Mouse (Mus musculus) liver, embryonic 15.5 days (tissue): ENCODE results near the gene Uvrag. TPM values are rescaled to one million over a fixed set of nuclear protein-coding genes. Genes with fewer than 3 reads are reported as not detected.

Source experiments
- ATAC-seq: fragments of 200-750 bp; cut with Nextera tagmentation; 2 replicates; pipeline ENCODE4 v1.8.0; 2017; ENCODE audit warnings: moderate number of reproducible peaks, mild to moderate bottlenecking, moderate library complexity; ENCODE audit not compliant: insufficient read depth
- H3K27ac ChIP-seq: fragments of 300-500 bp; sonication (generic); replicated peaks from 2 replicates; pipeline ENCODE4 v1.5.1; 2015; ENCODE audit warnings: mild to moderate bottlenecking, inconsistent platforms
- H3K27me3 ChIP-seq: fragments of 300-500 bp; sonication (generic); 2 replicates; pipeline ENCODE4 v1.6.1; 2015; ENCODE audit warnings: mild to moderate bottlenecking, inconsistent platforms
- H3K36me3 ChIP-seq: fragments of 300-500 bp; sonication (generic); replicated peaks from 2 replicates; pipeline ENCODE4 v1.6.1; 2015; ENCODE audit warnings: moderate library complexity, mild to moderate bottlenecking, inconsistent platforms
- H3K4me1 ChIP-seq: fragments of 300-500 bp; sonication (generic); replicated peaks from 2 replicates; pipeline ENCODE4 v1.6.1; 2015; ENCODE audit warnings: inconsistent platforms
- H3K4me2 ChIP-seq: fragments of 300-500 bp; sonication (generic); 2 replicates; pipeline ENCODE4 v1.6.1; 2015; ENCODE audit warnings: moderate library complexity, mild to moderate bottlenecking, inconsistent platforms
- H3K4me3 ChIP-seq: fragments of 300-500 bp; sonication (generic); replicated peaks from 2 replicates; pipeline ENCODE4 v1.5.1; 2015; ENCODE audit warnings: mild to moderate bottlenecking, inconsistent platforms
- H3K9ac ChIP-seq: fragments of 300-500 bp; sonication (generic); 2 replicates; pipeline ENCODE4 v1.6.1; 2015; ENCODE audit warnings: moderate library complexity, mild to moderate bottlenecking, inconsistent platforms
- H3K9me3 ChIP-seq: fragments of 300-500 bp; sonication (generic); replicated peaks from 2 replicates; pipeline ENCODE4 v1.6.1; 2016; ENCODE audit warnings: inconsistent platforms
- WGBS: fragments of 180-500 bp; shearing (Covaris S2); methylation state at CpG from one replicate; pipeline ENCODE4 v1.1.7; 2015; ENCODE audit warnings: mixed read lengths; ENCODE audit not compliant: insufficient replicate concordance; 5-methylcytosine and 5-hydroxymethylcytosine counted together
- polyA plus RNA-seq: library from polyadenylated mRNA; unstranded; fragments of >200 nt; fragmentation: Nextera tagmentation; extraction: Ambion mirVana; gene quantifications from 2 replicates; pipeline ENCODE4 v1.2.1, GENCODE M21; 2015

Uvrag gene
- polyA plus RNA-seq, 1 experiment from 2014 or later = 8.3 TPM

GRCm38 (mm10) chr7:99039912-99040311 is 101.0 kb downstream of the Uvrag start:
- Histone ChIP-seq H3K4me2 (no peak overlapping the region), H3K27ac (no peak overlapping the region), H3K9me3 (no peaks in the 10 kb centered on the region), H3K36me3 (no peaks in the 10 kb centered on the region), H3K9ac (no peak overlapping the region), H3K4me3 (no peak overlapping the region), H3K4me1 (no peaks in the 10 kb centered on the region; the same call in 1 of the 2 replicates), H3K27me3 (no peaks in the 10 kb centered on the region)
- ATAC-seq = no peak
- WGBS = 75% methylated on average over 8 of the region's 8 CpGs

GRCm38 (mm10) chr7:99036284-99036683 is 104.7 kb downstream of the Uvrag start:
- Histone ChIP-seq H3K9me3 (no peaks in the 10 kb centered on the region), H3K27ac (no peak overlapping the region), H3K4me3 (no peak overlapping the region), H3K9ac (no peak overlapping the region), H3K36me3 (no peaks in the 10 kb centered on the region), H3K27me3 (no peaks in the 10 kb centered on the region), H3K4me2 (no peak overlapping the region), H3K4me1 (no peaks in the 10 kb centered on the region)
- 77% methylated on average over 8 of the region's 8 CpGs for WGBS
- ATAC-seq = no peak

DNA sequence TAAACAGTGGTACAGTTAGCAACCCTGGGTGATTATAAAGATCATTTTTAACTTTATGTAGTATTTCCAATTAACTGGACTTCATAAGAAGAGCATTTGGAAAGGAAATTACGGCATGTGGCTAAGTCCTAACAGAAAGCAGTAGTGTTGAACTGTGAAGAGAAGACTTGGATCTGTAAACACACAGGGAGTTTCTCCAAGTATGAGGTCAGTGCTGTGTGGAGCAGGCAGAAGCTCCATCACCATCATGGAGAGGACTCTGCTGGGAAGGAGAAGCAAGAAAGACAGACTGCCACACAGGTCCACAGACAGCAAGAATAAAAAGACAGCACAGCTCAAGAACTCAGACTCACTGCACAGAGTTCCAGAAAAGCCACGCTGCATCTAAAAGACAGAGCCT is 106.0 kb downstream of the Uvrag start:
- no peak overlapping the region for H3K4me3 ChIP-seq
- H3K9ac ChIP-seq = no peak overlapping the region
- H3K27ac ChIP-seq = no peak overlapping the region
- no peak overlapping the region for H3K4me2 ChIP-seq
- no peaks in the 10 kb centered on the region for H3K4me1 ChIP-seq
- 70% methylated on average over 2 of the region's 2 CpGs for WGBS
- no peaks in the 10 kb centered on the region for H3K9me3 ChIP-seq
- H3K36me3 ChIP-seq = 0 out of 2 replicates have a peak, but pooled peaks cover 6% of the 10 kb centered on the region
- no peaks in the 10 kb centered on the region for H3K27me3 ChIP-seq
- no peak for ATAC-seq

DNA sequence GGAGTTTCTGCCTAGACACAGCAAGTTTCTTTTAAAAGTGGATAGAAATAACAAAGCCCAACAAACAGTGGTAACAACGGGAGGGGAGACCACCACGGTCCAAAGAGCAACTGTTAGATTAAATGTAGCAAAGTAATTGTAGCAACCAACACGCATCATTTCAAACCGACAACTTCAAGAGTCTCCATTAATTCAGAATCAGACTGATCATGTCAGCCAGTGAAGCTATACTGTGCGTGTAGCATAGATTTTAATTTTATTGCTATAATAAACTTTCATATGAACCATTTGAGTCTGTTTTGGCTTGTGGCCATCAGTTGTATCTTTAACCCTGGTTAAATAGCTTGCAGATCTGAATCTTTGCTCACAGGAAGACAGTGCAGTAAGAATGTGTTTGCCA is 107.1 kb downstream of the Uvrag start:
- no peaks in the 10 kb centered on the region for H3K4me1 ChIP-seq
- H3K4me3 ChIP-seq = no peak overlapping the region
- no peaks in the 10 kb centered on the region for H3K9me3 ChIP-seq
- H3K27me3 ChIP-seq = no peaks in the 10 kb centered on the region
- H3K4me2 ChIP-seq = no peak overlapping the region
- WGBS = 78% methylated on average over 5 of the region's 5 CpGs
- no peak for ATAC-seq
- 0 out of 2 replicates have a peak, but pooled peaks cover 6% of the 10 kb centered on the region for H3K36me3 ChIP-seq
- H3K9ac ChIP-seq = no peak overlapping the region
- no peak overlapping the region for H3K27ac ChIP-seq

GRCm38 (mm10) chr7:99033314-99033713 is 107.6 kb downstream of the Uvrag start:
- Histone ChIP-seq H3K4me1 (no peaks in the 10 kb centered on the region), H3K27ac (no peak overlapping the region), H3K4me2 (no peak overlapping the region), H3K9me3 (no peaks in the 10 kb centered on the region), H3K9ac (no peak overlapping the region), H3K4me3 (no peak overlapping the region), H3K36me3 (0 out of 2 replicates have a peak, but pooled peaks cover 6% of the 10 kb centered on the region), H3K27me3 (no peaks in the 10 kb centered on the region)
- ATAC-seq = no peak
- 83% methylated on average over 3 of the region's 3 CpGs for WGBS

DNA sequence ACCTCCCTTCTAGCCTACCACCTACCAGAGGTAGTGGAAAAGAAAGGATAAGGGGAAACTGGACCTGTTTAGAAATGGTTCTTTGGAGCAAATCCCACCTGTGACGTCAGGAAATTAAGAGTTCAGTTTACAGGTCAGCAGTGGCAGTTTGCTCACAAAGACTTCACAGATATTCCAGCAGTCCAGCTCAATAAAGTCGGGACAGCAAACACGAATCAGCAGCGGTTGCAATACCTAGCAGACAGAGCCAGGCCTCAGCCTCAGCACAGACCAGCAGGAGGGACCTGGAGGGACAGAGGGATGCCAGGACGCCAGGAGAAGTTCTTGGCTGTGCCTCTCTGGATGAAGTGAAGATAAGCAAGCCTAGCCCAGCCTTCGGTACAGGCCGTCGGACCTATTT is 108.9 kb downstream of the Uvrag start:
- Histone ChIP-seq H3K27ac (no peak overlapping the region), H3K9ac (no peak overlapping the region), H3K4me3 (no peak overlapping the region), H3K4me1 (no peaks in the 10 kb centered on the region), H3K4me2 (no peak overlapping the region), H3K36me3 (0 out of 2 replicates have a peak, but pooled peaks cover 6% of the 10 kb centered on the region), H3K27me3 (no peaks in the 10 kb centered on the region), H3K9me3 (no peaks in the 10 kb centered on the region)
- no peak for ATAC-seq
- 78% methylated on average over 8 of the region's 8 CpGs for WGBS

GRCm38 (mm10) chr7:99028108-99028507 is 112.8 kb downstream of the Uvrag start:
- no peak overlapping the region for H3K4me2 ChIP-seq
- ATAC-seq = no peak
- no peak overlapping the region for H3K9ac ChIP-seq
- H3K9me3 ChIP-seq = no peaks in the 10 kb centered on the region
- no peaks in the 10 kb centered on the region for H3K27me3 ChIP-seq
- no peaks in the 10 kb centered on the region for H3K4me1 ChIP-seq
- 77% methylated on average over 7 of the region's 7 CpGs for WGBS
- H3K4me3 ChIP-seq = no peak overlapping the region
- H3K27ac ChIP-seq = no peak overlapping the region
- 0 out of 2 replicates have a peak, but pooled peaks cover 6% of the 10 kb centered on the region for H3K36me3 ChIP-seq

DNA sequence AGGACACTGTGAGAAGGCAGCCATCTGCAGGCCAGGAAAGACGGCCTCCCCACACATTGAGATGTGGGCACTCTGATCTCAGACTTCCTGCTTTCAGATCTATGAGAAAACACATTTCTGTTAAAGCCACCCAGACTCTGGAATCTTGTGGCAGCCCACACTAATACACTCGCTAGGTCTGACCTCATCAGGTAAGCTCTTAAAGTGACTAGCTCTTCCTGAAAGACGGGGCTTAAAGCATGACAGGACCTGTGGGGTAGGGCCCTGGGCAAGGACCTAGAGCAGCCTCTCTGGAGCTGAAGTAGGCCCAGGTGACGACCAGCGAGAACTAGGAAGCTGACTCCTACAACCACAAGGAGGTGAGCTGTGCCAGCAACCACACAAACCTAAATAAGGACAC is 113.8 kb downstream of the Uvrag start:
- Histone ChIP-seq H3K9me3 (no peaks in the 10 kb centered on the region), H3K36me3 (0 out of 2 replicates have a peak, but pooled peaks cover 6% of the 10 kb centered on the region), H3K4me2 (no peak overlapping the region), H3K27ac (no peak overlapping the region), H3K9ac (no peak overlapping the region), H3K4me3 (no peak overlapping the region), H3K27me3 (no peaks in the 10 kb centered on the region), H3K4me1 (no peaks in the 10 kb centered on the region)
- ATAC-seq = no peak
- WGBS = 46% methylated on average over 5 of the region's 5 CpGs

DNA sequence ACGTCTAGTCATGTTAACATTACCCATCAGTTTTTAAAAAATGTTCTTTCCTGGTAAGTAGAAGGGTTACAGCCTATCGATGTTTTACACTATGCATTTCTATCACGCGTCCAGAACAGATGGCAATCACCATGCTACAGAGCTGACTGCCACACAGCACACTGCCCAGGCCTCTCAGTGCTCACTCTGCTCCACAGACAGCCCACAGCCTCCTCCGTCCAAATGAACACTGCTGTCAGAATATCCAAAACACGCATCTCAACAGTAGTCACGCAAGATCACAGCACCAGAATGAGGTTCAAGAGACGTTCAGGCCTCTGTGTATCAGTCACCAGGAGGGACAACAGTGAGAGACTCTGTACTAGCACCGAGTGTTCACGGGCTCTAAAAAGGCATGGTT is 115.0 kb downstream of the Uvrag start:
- no peak overlapping the region for H3K4me2 ChIP-seq
- H3K9ac ChIP-seq = no peak overlapping the region
- H3K36me3 ChIP-seq = 0 out of 2 replicates have a peak, but pooled peaks cover 6% of the 10 kb centered on the region
- H3K27ac ChIP-seq = no peak overlapping the region
- no peak for ATAC-seq
- no peaks in the 10 kb centered on the region for H3K27me3 ChIP-seq
- H3K4me3 ChIP-seq = no peak overlapping the region
- WGBS = 73% methylated on average over 10 of the region's 10 CpGs
- H3K4me1 ChIP-seq = no peaks in the 10 kb centered on the region
- no peaks in the 10 kb centered on the region for H3K9me3 ChIP-seq

GRCm38 (mm10) chr7:99025265-99025664 is 115.7 kb downstream of the Uvrag start:
- H3K9ac ChIP-seq = no peak overlapping the region
- 70% methylated on average over 7 of the region's 7 CpGs for WGBS
- no peak for ATAC-seq
- 0 out of 2 replicates have a peak, but pooled peaks cover under 1% of the 10 kb centered on the region for H3K36me3 ChIP-seq
- H3K4me3 ChIP-seq = no peak overlapping the region
- H3K27ac ChIP-seq = no peak overlapping the region
- no peaks in the 10 kb centered on the region for H3K27me3 ChIP-seq
- no peaks in the 10 kb centered on the region for H3K9me3 ChIP-seq
- no peak overlapping the region for H3K4me2 ChIP-seq
- no peaks in the 10 kb centered on the region for H3K4me1 ChIP-seq

DNA sequence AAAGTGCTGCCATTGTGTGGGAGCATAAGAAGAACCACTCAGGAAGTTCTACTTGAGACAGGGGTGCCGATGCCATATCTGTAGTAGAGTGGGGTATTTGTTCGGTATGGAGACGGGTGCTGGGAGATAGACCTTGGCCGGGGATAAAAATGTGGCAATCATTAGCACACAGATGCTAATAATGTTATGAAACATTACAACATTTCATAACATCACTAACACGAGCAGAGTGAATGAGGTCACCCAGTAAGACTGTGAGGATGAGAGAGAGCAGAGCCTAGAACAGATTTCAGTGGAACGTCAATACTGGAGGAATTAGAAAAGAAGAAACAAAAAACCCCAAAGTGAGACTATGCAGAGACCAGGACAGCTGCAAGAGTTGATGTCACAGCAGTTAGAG is 116.2 kb downstream of the Uvrag start:
- no peaks in the 10 kb centered on the region for H3K9me3 ChIP-seq
- WGBS = 71% methylated on average over 6 of the region's 6 CpGs

DNA sequence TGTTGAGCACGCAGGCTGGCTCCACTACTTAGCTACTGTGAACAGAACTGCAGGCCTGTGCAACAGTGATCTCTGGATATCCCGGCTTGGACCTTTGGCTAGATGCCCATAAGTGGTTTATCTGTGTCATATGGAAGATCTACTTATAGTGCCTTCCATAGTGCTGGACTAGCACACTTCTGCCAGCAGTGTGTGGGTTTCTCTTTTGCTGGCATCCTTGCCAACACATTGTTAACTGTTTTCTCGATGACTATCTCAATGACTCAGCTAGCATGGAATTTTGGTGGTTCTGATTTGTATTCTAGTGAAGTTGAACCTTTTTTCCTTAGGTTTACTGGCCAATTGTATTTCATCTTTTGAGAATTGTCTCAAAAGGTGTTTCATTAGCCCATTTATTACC is 117.0 kb downstream of the Uvrag start:
- no peak overlapping the region for H3K27ac ChIP-seq
- H3K4me1 ChIP-seq = no peaks in the 10 kb centered on the region
- no peaks in the 10 kb centered on the region for H3K36me3 ChIP-seq
- no peak overlapping the region for H3K4me2 ChIP-seq
- no peak for ATAC-seq
- H3K27me3 ChIP-seq = no peaks in the 10 kb centered on the region
- WGBS = 76% methylated on average over 3 of the region's 3 CpGs
- no peaks in the 10 kb centered on the region for H3K9me3 ChIP-seq
- H3K9ac ChIP-seq = no peak overlapping the region
- no peak overlapping the region for H3K4me3 ChIP-seq

More for the DNA sequence above, 116.2 kb downstream of the Uvrag start:
- no peak overlapping the region for H3K9ac ChIP-seq
- H3K4me2 ChIP-seq = no peak overlapping the region
- no peak overlapping the region for H3K27ac ChIP-seq
- no peak overlapping the region for H3K4me3 ChIP-seq
- no peak for ATAC-seq
- no peaks in the 10 kb centered on the region for H3K4me1 ChIP-seq
- H3K36me3 ChIP-seq = no peaks in the 10 kb centered on the region
- no peaks in the 10 kb centered on the region for H3K27me3 ChIP-seq
